Mouse (Mus musculus) layer of hippocampus, postnatal 10 days (tissue): ENCODE data around the gene Klf12. TPM values are rescaled to one million over a fixed set of nuclear protein-coding genes. Genes with fewer than 3 reads are reported as not detected.

Source experiments
- DNase-seq, 2 experiments: peaks; one replicate each; pipeline ENCODE4 v3.0.0; 2021; ENCODE audit warnings: low spot score in 2 of 2
- long read RNA-seq: library from polyadenylated mRNA; stranded (forward); transcript quantifications from one replicate; pipeline ENCODE4 v2.0.0, GENCODE M21; 2023
- total RNA-seq, 2 experiments: library from RNA; stranded (reverse); gene quantifications; 2 replicates each; pipeline ENCODE4 v1.2.3; 2021

Klf12 gene
- total RNA-seq: 10 to 100 TPM; 36.1 to 39.5 TPM
- long read RNA-seq, partial matches to known transcripts: 1 of 2 reads
- long read RNA-seq, other reads (novel, unspliced or antisense): 1 of 2 reads

GRCm38 (mm10) chr14:100284119-100284860 is at the start of gene Klf12:
Gene Klf12, minus strand, starts transcription at chr14:100284679.
- DNase-seq: peak; percentile 81 to 87

DNA sequence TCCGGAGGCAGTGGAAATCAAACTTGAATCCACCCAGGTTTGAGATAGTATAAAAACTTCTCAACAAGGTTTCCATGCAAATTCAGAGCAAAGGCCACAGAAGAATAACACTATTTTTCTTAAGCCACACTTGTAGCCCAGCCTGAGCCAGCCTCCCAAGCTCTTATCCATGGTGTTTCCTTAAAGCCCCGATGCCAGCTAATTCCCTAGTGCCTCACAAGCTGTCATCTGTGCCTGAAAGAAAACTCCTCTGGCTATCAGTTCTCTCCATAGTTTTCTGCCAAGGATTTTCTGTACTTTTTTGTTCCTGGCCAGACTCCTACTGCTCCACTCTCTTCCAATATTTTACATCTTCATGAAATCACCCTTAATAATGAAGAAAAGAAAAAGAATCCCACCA is 48.9 kb upstream of the Klf12 start:
- no peak for DNase-seq

GRCm38 (mm10) chr14:100328602-100329276 is 44.3 kb upstream of the Klf12 start:
- DNase-seq: no peak

DNA sequence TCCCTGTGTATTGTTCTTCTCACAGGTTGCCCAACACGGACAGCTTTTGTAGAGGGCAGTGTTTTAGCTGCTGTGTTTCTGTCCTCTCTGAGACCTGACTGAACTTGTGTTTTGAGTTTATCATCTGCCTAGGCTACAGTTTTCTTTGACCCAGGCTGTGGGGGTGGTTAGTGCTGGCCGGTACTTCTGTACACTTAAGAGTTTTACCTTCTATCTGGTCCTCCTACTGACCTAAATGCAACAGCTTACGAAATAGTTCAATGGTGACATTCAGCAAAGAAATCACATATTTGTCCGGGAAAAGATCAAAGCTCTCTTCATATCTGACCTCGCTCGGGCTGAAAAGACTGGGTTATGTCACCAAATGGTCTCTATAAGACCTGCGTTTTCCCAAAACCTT is 39.8 kb upstream of the Klf12 start:
- no peak for DNase-seq

- DNase-seq: no peak
Measured at GRCm38 (mm10) chr14:100322012-100322411, 37.5 kb upstream of the Klf12 start.

DNA sequence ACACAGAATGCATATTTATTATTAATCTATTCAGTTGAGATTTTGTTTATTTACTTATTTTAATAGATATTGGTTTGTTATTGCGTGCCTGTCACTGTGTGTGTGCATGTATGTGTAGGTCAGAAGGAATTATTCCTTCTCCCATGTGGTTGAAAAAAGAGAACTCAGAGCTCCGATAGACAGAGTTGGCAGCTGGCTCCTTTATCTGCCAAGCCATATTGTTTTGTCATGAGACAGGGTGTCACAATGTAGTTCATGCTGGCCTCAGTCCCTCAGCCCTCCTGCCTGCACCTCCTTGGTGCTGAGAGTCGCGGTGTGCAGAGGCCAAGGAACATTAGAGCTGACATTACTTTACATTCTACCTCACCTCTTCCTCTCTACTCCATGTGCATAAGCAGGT is 32.3 kb upstream of the Klf12 start:
- DNase-seq: no peak

DNA sequence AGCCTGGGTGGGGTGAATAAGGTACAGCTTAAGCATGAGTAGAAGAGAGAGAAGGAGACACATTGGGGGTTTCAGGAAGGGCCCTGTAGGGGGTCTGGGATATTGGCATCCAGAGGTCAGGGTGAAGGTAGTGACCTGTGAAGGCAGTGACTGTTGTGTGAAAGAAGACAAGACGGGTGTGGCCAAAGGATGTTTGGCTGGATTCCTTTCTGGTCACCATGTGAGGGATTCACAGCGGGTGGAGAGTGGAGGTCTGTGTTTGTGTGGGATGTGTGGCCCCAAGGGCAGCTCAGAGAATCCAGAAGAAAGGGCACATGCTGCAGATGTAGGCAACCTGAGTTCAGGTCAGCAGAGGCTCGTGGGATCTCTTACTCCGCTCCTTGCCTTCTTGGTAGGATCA is 29.6 kb upstream of the Klf12 start:
- no peak for DNase-seq

DNA sequence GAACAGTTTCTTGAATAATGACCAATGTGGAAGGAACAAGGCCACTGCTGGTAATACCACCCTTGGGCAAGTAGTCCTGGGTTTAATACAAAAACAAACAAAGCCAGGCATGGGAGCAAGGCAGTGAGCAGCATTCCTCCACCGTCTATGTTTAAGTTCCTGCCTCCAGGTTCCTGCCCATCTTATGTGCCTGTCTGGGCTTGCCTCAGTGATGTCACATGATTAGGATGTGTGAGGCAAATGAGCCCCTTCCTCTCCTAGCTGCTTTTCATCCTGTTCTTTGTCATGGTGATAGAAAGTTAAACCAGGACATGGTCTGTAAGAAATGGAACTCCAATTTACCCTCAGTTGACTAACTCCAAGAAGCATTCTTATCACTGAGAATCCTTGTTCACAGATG is 16.4 kb upstream of the Klf12 start:
- DNase-seq: no peak

DNA sequence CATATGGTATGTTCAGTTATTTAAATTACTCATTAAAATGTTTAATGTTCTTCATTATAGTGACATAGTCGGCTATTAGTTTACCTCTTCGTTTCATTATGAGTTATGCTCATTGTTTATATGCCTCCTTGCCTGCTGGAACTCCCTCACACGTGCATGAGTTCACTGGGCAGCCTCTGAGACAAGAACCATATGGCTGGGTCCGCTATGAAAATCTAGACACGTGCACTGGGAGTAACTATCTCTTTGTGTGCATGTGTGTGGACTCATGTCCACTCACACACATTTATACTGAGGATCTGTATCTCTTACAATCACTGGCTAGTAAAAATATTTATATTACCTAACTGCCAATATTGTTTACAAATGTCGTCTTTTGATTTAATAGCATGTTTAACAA is 14.4 kb upstream of the Klf12 start:
- DNase-seq: no peak

GRCm38 (mm10) chr14:100286586-100287241 is 2.2 kb upstream of the Klf12 start:
- DNase-seq: peak; percentile 18 to 26

DNA sequence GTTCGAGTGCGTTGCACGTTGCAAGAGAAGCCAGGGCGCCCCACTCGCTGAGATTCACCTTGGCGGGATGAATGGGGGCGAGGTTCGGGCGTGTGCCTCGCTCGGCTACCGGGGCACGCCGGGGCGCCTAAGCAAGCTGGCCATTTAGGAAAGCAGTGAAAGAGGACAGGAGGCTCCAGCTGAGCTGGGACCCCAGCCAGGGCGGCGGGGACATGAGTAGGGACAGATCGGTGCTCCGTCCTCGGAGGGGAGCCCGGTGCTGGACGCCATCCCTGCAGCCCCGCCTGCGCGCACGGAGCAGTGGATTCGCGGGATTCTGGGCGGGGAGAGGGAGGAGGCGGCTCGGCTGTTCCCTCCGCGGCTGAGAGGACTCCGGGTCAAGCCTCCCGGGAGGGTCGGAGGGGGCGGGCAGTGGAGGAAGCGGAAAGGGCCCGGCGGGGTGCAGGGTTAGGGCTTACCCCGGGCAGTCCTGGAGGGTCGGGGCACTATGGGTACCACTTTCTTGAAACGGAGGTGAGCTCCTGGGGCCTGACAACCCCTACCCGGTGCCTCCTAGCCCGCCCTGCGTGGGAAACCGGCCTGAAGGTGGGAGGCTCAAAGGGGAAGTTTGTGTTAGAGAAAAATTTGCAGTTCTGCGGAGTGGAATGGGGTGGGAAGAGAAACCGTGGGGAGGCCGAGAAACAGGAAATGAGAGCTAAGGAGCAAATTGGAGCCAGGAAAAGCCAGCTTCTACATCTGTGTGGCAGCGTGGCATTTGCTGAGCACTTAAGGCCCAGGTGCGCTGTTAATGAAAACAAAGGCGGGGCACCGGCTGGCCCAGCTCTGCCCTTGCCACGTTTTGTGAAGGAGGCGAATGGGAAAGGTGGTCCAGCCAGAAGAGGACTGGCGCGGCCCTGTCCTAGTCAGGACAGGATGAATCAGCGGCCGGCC is 1.4 kb upstream of the Klf12 start:
- DNase-seq: peak; percentile 71 to 79

- DNase-seq: peak; percentile 65 to 72
Measured at GRCm38 (mm10) chr14:100284861-100285655, 579 bp upstream of the Klf12 start.

DNA sequence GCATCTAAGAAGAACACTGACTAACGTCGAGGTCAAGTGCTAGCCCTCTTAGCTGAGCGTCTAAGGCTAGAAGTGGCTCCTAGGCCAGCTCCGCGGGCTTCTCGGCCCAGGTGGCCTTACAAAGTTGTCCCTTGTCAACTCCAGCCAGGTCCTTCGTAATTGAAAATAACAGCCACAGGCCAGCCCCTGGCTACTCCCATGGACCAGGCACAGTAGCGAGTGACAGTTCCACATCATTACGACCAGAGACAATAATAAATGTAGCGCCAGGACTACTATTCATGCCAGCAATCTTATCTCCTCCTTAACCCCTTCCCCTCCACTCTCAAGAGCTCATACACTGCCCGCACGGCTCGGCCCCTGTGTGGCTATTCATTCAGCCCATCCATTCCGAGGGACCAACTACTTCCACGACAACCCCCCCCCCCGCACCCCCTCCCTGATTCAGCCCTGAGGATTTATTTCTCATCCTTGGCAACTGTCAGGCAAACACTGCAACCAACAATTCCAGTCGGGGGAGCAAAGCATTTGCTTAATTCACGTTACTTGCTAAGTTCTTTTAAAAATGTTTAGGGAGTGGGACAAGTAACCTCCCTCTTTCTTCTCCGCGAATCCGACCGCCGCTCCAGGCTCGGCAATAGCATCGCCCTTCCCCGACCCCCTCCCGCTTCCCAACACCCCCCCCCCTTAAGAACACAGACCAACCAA is 914 bp downstream of the Klf12 start:
- DNase-seq: peak; percentile 33 to 47

DNA sequence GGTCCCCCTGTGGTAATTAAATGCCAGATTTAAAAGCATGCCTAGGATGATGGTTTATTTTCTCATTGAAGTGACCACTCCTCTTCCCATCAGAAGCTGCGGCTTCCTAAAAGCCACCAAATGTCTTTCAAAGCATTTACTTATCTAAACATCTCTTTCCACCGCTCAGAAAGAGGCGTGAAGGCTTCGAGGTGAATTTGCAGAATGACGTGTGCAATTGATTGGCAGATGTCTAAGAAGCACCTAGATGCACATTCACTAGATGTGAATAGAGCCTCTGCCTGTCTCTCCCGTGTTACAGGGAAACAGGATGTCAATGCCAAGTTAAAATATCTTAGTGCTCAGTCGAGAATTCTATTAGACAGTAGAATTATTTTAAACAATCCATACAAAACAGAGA is 1.8 kb downstream of the Klf12 start:
- no peak for DNase-seq

- no peak for DNase-seq
Measured at GRCm38 (mm10) chr14:100281734-100282133, 2.7 kb downstream of the Klf12 start.

DNA sequence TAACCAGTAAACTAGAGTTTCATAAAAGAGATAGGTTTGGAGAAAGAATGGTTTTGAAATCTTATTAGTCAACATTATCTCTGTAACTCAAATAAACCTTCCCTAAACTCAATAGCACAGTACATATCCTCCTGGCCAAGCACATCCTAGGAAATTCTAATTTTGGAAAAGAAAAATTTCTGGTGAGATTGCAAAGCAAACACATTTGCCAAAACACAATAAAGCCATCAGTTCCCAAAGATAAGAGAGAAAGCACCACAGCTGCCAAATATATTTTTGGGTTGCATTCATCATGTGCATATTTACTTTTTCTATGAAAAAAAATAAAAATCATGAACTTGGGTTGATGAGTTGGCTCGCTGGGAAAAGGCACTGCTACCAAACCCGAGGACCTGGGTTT is 10.3 kb downstream of the Klf12 start:
- DNase-seq: no peak

GRCm38 (mm10) chr14:100260531-100260930 is 23.9 kb downstream of the Klf12 start:
- no peak for DNase-seq

DNA sequence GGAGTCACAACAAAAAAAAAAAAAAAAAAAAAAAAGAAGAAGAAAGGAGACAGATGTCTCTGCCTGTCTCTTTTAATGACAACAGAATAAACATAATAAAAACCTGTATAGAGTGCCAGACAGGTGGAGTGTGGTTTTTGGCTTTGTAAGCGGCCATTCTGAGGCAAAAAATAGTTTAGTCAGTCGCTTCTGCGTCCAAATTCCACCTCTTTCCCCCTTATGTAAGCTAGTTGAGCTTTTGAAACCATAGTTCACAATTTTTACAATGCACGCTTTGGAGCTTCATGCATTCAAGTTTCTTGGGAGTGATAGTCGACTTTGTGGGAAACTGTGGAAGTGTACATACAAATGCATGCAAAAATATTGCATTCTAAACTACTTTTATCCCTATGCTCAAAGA is 41.4 kb downstream of the Klf12 start:
- DNase-seq: no peak

DNA sequence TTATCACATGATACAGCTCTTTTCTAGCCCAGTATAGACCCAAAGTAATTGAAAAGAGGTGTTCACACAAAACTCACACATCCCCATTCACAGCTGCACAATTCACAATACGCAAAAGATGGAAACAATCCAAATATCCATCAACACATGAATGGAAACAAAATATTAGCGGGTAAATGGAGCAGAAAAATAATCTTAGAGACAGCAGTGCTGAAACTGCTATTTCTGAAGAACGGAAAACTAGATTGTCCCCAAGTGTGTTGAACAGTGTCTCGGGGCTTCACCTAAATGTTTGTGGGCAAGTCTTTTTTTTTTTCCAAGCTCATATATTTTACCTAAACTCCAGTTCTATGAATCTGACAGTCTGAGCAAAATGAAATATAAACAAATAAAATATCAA is 44.6 kb downstream of the Klf12 start:
- no peak for DNase-seq

- DNase-seq: no peak
Measured at GRCm38 (mm10) chr14:100236757-100237156, 47.7 kb downstream of the Klf12 start.
